Mouse (Mus musculus) forelimb bud, embryonic 11.5 days (tissue): ENCODE measurements around the gene Lmna.
A peak's percentile ranks its signal among the peaks of the same experiment; 100 is the strongest.

ENCODE experiments used
- DNase-seq: peaks from one replicate; pipeline ENCODE4 v3.0.0-alpha.2; 2012; ENCODE audit warnings: low read depth, low spot score

Gene Lmna

GRCm38 (mm10) chr3:88539397-88539796 is 29.6 kb upstream of the Lmna start:
- no peak for DNase-seq

- DNase-seq = no peak
Measured at GRCm38 (mm10) chr3:88538271-88539145, 28.8 kb upstream of the Lmna start.

GRCm38 (mm10) chr3:88537146-88537545 is 27.4 kb upstream of the Lmna start:
- DNase-seq = no peak

- peak; percentile 67 for DNase-seq
Measured at GRCm38 (mm10) chr3:88536103-88536930, 26.6 kb upstream of the Lmna start.

GRCm38 (mm10) chr3:88535527-88535926 is 25.8 kb upstream of the Lmna start:
- no peak for DNase-seq

GRCm38 (mm10) chr3:88535005-88535404 is 25.2 kb upstream of the Lmna start:
- DNase-seq = no peak

- DNase-seq = no peak
Measured at GRCm38 (mm10) chr3:88533706-88534105, 23.9 kb upstream of the Lmna start.

- peak; percentile 70 for DNase-seq
Measured at GRCm38 (mm10) chr3:88532689-88533511, 23.1 kb upstream of the Lmna start.

- DNase-seq = no peak
Measured at GRCm38 (mm10) chr3:88532299-88532674, 22.5 kb upstream of the Lmna start, which contains the start of gene Mex3a. Gene Mex3a, plus strand, starts transcription at chr3:88532395.

GRCm38 (mm10) chr3:88531348-88532298 is 21.9 kb upstream of the Lmna start:
- DNase-seq = peak; percentile 94

GRCm38 (mm10) chr3:88530082-88530864 is 20.5 kb upstream of the Lmna start:
- DNase-seq = no peak

GRCm38 (mm10) chr3:88529204-88530000 is 19.6 kb upstream of the Lmna start:
- no peak for DNase-seq

- no peak for DNase-seq
Measured at GRCm38 (mm10) chr3:88528646-88529045, 18.9 kb upstream of the Lmna start.

- DNase-seq = no peak
Measured at GRCm38 (mm10) chr3:88527565-88527964, 17.8 kb upstream of the Lmna start.

GRCm38 (mm10) chr3:88526157-88527131 is 16.7 kb upstream of the Lmna start:
- DNase-seq = peak; percentile 93

GRCm38 (mm10) chr3:88525021-88525420 is 15.3 kb upstream of the Lmna start:
- no peak for DNase-seq

GRCm38 (mm10) chr3:88523027-88523426 is 13.3 kb upstream of the Lmna start:
- no peak for DNase-seq
